Mouse (Mus musculus) urinary bladder, postnatal 10 days (tissue): ENCODE measurements around the gene Pnmal1.

Source experiments
- DNase-seq: peaks from one replicate; pipeline ENCODE4 v3.0.0; 2022; ENCODE audit warnings: low spot score

The Pnmal1 gene

GRCm38 (mm10) chr7:16959539-16960187 is at the start of gene Pnmal1:
Pnmal1 (plus strand) TSS chr7:16959679.
- DNase-seq, result no peak

GRCm38 (mm10) chr7:16909909-16910308 is 49.6 kb upstream of the Pnmal1 start:
- no peak for DNase-seq

- no peak for DNase-seq
These were observed 47.6 kb upstream of the Pnmal1 start for GRCm38 (mm10) chr7:16911904-16912303.

GRCm38 (mm10) chr7:16912360-16912759 is 47.1 kb upstream of the Pnmal1 start:
- no peak for DNase-seq

GRCm38 (mm10) chr7:16913806-16914452 is 45.5 kb upstream of the Pnmal1 start:
- DNase-seq, result no peak

- no peak for DNase-seq
These were observed 44.8 kb upstream of the Pnmal1 start for GRCm38 (mm10) chr7:16914453-16915343.

GRCm38 (mm10) chr7:16915461-16916340 is 43.8 kb upstream of the Pnmal1 start:
- no peak for DNase-seq

- no peak for DNase-seq
These were observed 42.9 kb upstream of the Pnmal1 start for GRCm38 (mm10) chr7:16916342-16917265.

- DNase-seq, result no peak
These were observed 42.0 kb upstream of the Pnmal1 start for GRCm38 (mm10) chr7:16917447-16917846.

GRCm38 (mm10) chr7:16918014-16918413 is 41.5 kb upstream of the Pnmal1 start:
- DNase-seq, result no peak

GRCm38 (mm10) chr7:16918670-16919069 is 40.8 kb upstream of the Pnmal1 start:
- DNase-seq, result no peak

GRCm38 (mm10) chr7:16919395-16920149 is 39.9 kb upstream of the Pnmal1 start:
- no peak for DNase-seq

- no peak for DNase-seq
These were observed 39.3 kb upstream of the Pnmal1 start for GRCm38 (mm10) chr7:16920150-16920579.

- DNase-seq, result no peak
These were observed 38.4 kb upstream of the Pnmal1 start for GRCm38 (mm10) chr7:16920818-16921791.

GRCm38 (mm10) chr7:16921881-16922335 is 37.6 kb upstream of the Pnmal1 start:
- no peak for DNase-seq

- no peak for DNase-seq
These were observed 37.0 kb upstream of the Pnmal1 start for GRCm38 (mm10) chr7:16922360-16922973.

- DNase-seq, result no peak
These were observed 36.0 kb upstream of the Pnmal1 start for GRCm38 (mm10) chr7:16923283-16924036.
